Mouse (Mus musculus) liver (tissue): ENCODE measurements around the gene Auts2.
A peak's percentile ranks its signal among the peaks of the same experiment; 100 is the strongest.

ENCODE experiments used
- DNase-seq: peaks from one replicate; pipeline ENCODE4 v3.0.0-alpha.2; 2020; ENCODE audit warnings: mixed read lengths

The Auts2 gene

DNA sequence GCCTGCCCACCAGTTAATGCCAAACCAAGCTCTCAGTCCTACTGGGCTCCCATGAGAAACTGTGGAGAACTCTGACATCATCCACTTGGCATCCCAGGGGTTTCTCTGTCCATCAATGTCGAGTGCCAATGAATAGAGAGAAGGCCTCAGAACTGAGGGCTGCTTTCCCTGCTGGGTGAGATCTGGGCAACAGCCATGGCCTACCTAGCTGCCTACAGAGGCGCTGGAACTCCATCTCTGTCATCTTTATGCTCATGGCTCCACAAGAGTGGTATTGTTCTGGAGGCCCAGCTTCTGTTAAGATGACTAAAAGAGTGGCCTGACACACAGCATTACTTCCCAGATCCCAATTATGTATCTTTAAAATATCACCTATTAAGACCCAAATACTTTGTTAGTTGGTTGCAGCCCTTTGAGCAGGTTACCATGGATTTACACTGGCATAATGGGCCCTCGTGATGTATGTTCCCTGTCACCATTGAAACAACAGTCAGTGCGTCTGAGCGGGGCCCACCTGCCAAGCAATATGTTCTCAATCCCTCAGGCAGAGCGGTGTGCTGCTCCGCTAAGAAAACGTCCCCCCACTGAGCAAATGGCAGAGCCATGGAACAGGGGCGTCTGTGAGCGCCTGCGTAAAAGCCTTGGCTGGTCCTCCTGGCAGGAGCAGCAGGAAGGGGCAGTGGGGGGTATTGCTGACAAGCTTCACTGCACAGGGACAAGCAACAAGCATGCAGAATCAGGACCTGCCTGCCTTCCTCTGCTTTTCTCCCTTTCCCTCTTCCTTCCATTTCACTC lies 718.8 kb downstream of the Auts2 start:
- no peak for DNase-seq

DNA sequence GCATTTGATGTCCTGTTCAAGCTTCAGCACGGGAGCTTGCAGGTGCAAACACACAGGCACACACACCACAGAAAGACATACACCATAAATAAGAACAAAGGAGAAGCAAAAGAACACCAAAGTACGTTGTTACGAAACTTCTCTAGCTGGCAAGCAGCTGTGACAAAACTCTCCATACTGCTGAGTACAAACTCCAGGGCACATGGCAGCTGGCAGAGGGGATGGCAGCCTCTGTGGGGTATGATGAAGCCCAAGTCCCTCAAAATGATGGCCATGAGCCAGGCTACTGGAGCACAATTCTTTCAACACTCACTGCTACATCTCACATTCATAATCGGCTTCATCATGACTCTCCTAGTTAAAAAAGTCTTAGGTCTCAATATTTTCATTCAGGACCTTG lies 721.7 kb downstream of the Auts2 start:
- no peak for DNase-seq

GRCm38 (mm10) chr5:131819251-131819691 lies 723.9 kb downstream of the Auts2 start:
- no peak for DNase-seq

GRCm38 (mm10) chr5:131815498-131815897 lies 727.6 kb downstream of the Auts2 start:
- DNase-seq, result no peak

DNA sequence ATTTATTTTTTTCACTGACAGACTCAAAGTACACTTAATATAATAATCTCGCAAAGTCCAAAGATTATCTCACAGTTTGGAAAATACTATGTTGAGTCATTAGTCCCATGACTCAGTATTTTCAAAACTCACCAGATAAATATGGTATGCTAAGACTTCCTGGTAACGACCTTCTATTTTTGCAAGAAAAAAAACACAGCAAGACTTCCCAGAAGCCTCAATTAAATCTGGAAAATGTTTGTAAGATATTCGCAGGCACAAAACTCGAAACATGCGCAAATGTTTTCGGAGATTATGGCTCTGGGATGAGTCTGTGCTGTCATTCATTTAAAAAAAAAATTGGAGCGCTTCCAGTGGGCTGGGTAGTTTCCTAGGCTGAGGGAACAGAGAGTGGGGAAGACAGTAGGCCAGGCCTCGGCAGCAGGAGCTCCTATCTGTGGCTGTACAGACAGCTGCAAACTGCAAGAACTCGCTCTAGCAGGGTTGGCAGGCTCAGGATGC lies 728.6 kb downstream of the Auts2 start:
- DNase-seq, result peak; percentile 39

DNA sequence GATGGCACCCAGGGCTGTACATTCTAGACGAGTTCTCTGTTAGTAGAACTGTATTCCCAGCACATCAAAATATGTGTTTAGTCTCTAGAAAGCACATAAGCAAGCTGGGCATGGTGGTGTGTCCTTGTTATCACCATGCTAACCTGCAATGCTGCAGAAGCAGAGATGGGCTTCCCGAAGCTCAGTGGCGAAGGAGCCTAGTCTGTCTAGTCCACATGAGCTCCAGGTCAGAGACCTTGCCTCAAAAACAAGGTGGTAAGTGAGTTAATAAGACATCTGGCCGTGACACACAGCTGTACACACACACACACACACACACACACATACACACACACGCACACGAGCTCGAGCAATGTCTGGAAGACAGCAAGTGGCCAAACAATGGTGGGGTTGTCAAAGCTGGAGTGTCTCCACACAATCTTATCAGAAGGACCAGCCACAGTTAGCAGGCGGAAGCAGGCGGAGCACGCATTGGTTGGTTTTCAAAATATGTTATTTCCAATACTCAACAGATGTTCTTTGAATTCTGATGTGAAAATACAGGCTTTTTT lies 729.1 kb downstream of the Auts2 start:
- peak; percentile 46 for DNase-seq

DNA sequence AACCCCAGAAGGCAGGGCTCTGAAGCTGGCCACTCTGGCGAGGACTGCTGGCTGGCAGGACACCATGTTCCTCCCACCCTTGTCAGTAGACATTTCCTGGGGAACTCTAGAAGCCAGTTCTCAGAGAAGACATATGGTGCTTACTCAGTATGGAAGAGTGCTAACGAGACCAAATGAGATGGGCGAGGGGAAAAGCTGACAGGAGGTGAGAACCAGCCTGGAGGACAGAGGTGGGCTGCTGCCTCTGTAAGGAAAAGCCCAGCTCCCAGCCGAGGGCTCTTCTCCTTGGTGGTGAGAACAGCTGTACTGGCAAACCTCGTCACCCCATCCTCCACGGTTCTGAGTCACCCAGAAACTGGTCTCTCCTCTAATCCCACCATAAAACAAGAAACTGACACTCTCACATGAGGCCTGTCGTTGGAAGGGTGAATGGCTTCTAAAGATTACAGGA lies 729.8 kb downstream of the Auts2 start:
- no peak for DNase-seq

GRCm38 (mm10) chr5:131812483-131813063 lies 730.6 kb downstream of the Auts2 start:
- DNase-seq, result no peak

DNA sequence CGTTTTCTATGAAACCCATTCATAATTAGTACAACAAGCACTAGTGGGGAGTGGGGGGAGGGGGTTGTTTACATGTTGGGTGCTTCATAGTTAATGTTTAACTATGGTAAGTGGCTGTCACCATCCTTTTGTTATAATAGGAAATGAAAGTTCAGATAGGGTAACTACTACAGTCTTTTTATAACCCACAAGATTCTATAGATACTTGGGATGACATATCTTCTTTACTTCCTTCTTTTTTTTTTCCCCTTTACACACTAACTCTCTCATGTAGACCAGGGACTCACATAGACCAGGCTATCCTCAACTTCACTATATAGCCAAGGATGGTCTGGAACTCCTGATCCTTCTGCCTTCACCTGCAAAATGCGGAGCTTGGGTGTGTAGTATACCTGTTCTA lies 736.8 kb downstream of the Auts2 start:
- no peak for DNase-seq

DNA sequence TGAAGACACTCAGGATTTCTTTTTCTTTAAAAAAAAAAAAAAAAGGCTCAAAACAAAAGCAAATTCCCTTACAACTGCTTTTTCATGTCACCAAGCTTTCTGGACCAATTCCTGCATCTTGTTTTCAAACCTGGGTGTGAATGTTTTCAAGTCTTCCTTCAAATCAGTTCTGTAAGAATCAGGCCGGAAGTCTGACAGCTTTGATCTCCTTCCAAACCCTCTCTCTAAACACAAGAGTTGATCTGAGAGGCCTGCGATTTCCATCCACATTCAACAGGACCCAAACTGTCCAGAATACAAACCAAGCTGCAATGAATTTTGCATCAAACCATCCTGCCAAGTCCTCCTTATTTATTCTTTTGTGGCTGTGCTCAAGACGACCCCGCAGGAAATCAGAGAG lies 737.9 kb downstream of the Auts2 start:
- no peak for DNase-seq

- DNase-seq, result no peak
Measured at GRCm38 (mm10) chr5:131803609-131804008, 739.5 kb downstream of the Auts2 start.

- DNase-seq, result no peak
Measured at GRCm38 (mm10) chr5:131802340-131803036, 740.7 kb downstream of the Auts2 start.

DNA sequence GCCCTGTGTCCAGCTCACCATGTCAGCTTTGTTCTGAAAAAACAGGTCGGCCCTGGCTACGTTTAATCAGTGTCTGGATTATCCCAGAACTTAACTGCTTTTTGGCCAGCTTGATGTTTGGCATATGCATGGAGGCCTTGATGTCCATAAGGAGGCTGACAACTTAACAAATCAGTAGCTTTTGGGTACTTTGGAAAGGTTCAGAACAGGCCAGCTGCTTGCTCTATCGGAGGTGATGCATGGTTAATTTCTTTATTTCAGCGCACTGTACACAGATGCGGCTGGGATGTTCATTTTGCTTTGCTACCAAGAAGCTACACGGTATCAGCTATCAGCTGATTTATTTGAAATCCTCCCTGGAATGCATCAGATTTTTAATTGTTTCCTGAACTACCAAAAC lies 741.2 kb downstream of the Auts2 start:
- DNase-seq, result no peak

GRCm38 (mm10) chr5:131798373-131798772 lies 744.8 kb downstream of the Auts2 start:
- no peak for DNase-seq

DNA sequence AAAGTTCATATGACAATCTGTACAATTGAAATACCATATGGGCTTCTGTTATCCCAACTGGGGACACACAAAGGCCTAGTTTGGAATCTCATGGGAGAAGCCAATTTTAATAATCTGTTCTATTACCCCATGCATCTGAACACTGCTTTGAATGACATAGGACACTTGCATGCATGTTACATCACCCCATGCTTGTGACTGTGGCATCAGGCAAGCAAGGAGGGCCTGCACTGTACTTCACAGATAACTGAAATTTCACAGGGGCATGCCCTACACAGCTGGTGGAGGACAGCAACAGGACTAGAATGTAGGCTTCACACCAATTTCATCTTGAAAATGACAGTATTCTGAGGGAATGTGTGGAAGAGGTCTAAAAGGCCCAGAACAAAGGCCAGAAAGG lies 746.1 kb downstream of the Auts2 start:
- no peak for DNase-seq

DNA sequence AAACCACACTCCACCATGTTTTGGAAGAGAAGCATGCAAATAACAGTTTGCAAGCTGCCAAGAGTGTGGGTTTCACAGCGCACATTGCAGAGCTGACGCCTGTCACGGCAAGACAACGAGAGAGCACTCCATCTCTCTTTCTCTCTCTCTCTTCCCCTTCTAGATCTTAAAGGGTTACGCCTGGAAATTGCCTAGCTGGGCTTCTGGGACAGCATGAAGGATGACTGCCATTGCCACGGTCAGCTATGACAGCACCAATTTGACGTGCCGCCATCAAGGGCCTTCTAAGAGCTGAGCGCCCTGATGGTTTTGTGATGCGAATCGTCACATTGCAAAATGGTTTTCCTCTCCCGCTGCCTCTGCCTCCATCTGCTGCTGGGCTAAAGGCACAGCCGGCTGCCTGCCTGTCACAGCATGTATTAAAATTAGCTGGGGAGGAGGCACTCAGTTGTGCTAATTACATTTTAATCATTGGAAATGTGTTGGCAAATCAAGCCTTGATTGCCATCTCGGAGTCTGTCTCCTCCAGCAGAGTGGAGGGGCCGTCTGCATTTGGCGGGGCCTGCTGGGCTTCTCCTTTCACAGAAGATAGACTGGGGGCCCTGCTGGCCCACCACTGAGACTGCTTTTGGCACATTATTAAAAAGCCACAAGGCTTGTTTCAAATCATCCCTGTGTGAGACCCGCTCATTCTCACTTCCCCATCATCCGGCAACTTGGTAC lies 748.6 kb downstream of the Auts2 start:
- no peak for DNase-seq

- no peak for DNase-seq
Measured at GRCm38 (mm10) chr5:131789601-131790000, 753.5 kb downstream of the Auts2 start.

- no peak for DNase-seq
Measured at GRCm38 (mm10) chr5:131788008-131788407, 755.1 kb downstream of the Auts2 start.

DNA sequence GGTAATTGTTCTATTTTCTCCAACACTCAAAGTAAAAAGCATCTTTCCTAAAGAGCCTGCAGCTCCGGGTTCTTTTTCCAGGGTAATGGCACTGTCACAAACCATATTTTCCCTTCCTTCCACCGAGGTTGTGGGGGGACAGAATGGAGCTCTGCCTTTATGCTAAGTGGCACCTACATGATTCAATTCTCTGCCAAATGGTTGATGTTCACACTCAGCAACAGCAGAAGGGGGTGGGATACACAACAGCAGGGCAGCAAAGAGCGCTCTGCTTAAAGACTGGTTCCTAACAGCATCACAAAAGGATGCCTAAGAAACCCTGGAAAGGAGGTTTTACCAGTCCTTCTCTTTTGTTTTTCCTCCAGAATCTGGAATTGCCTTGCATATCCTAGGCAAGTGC lies 759.9 kb downstream of the Auts2 start:
- DNase-seq, result no peak

DNA sequence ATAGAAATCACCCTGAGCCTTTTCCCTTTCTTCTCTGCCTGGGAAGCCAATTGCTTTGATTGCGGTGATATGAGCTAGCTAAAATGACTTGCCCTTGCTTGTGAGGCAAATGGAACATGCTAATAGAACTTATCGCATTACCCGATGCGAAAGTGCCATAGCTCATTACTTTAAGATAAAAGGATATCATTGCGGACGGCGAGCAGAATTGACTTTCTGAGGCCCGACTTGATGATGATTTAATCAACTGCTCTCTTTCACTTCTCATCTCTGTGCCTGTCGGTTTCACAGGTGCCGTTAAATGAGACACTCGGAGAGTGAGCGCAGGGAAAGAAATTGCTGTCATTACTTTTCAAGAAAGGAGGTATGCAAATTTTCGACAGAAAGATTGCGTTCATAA lies 762.1 kb downstream of the Auts2 start:
- DNase-seq, result no peak

DNA sequence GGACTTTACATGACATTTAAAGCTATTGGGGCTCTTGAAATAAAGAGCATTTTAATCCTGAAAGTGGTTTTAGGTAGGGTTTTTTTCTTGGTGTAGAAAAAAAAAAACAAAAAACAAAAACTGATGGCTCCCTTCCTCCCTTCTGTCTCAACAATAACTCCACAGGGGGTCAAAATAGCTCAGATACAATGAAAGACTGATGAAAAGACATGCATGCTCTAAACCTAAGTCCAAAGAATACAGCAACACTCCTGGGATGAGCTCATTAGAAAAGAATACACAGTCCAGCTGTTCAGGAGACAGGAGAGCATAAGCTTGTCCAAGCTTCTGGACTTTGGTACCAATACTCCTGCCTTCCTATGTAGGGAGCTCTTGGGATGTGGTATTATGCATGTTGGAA lies 764.0 kb downstream of the Auts2 start:
- no peak for DNase-seq

- DNase-seq, result no peak
Measured at GRCm38 (mm10) chr5:131775672-131776071, 767.5 kb downstream of the Auts2 start.

DNA sequence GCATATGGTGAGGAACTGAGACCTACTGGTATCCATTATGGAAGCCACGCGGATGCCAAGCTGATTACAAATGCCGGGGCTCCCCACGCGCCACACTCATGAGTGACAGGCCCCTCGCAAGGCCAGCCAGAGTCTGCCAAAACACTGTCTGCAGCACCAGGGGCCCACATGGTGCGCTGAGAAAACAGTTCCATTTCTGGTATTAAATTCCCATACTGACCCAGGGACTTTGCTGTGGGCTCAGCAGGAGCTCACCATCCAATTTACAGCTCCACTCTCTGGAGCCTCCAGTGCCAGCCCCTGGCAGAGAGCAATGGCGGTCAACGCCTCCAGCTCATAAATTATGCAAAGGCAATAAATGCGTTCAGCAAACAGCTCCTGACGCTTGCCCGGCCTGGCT lies 767.9 kb downstream of the Auts2 start:
- DNase-seq, result no peak
